Mouse (Mus musculus) lung, adult 2 months (tissue): ENCODE data around the gene Pkn2. TPM values are rescaled to one million over a fixed set of nuclear protein-coding genes. Genes with fewer than 3 reads are reported as not detected.

Experiments
- DNase-seq: peaks from one replicate; pipeline ENCODE4 v3.0.0; 2022
- H3K4me1 ChIP-seq: fragments of 200-500 bp; 2 replicates; pipeline ENCODE4 v1.6.1; 2011; ENCODE audit warnings: low read length; ENCODE audit not compliant: control insufficient read depth, insufficient read depth
- H3K4me3 ChIP-seq: fragments of 200-500 bp; replicated peaks from 2 replicates; pipeline ENCODE3; 2011; ENCODE audit warnings: low read depth, mild to moderate bottlenecking, control low read depth, low read length; ENCODE audit errors: extremely low read depth
- CTCF ChIP-seq: fragments of 200-500 bp; IDR thresholded peaks from 2 replicates; pipeline ENCODE4 v1.5.1; 2011; ENCODE audit warnings: mild to moderate bottlenecking, low read length, control low read depth; ENCODE audit not compliant: insufficient read depth
- POLR2A ChIP-seq: fragments of 200-500 bp; IDR thresholded peaks from 2 replicates; pipeline ENCODE4 v1.6.1; 2011; ENCODE audit warnings: low read depth, mild to moderate bottlenecking, control low read depth, low read length, borderline replicate concordance; ENCODE audit errors: extremely low read depth
- WGBS: fragments of 180-500 bp; shearing (Covaris S2); methylation state at CpG from one replicate; pipeline ENCODE4 v1.1.7; 2018; 5-methylcytosine and 5-hydroxymethylcytosine counted together
- polyA plus RNA-seq: library from polyadenylated mRNA; depleted of rRNA; stranded (reverse); fragments of >200 nt; gene quantifications from 2 replicates; pipeline ENCODE4 v1.2.3, GENCODE M21; 2012; rRNA removed

Gene Pkn2
- polyA plus RNA-seq, 1 experiment: 17.6 TPM

DNA sequence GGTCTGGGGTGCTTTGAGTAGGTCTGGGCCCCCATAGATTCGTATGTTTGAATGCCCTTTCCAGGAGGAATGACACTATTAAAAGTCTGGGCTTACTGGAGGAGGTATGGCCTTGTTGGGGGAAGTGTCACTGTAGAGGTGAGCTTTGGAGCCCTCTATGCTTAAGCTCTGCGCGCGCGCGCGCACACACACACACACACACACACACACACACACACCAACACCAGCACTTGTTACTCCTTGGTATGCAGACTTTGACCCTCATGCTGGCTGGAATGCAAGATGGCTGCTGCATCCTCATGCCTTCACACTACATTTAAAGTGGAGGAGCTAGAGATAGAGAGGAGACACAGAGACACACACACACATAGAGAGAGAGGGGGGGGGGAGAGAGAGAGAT lies 134.1 kb downstream of the Pkn2 start:
- TF ChIP-seq CTCF: no peak
- Histone ChIP-seq H3K4me1 (no peaks in the 10 kb centered on the region), H3K4me3 (no peak overlapping the region)
- no peak for DNase-seq
- 92% methylated on average over 7 of the region's 7 CpGs for WGBS

DNA sequence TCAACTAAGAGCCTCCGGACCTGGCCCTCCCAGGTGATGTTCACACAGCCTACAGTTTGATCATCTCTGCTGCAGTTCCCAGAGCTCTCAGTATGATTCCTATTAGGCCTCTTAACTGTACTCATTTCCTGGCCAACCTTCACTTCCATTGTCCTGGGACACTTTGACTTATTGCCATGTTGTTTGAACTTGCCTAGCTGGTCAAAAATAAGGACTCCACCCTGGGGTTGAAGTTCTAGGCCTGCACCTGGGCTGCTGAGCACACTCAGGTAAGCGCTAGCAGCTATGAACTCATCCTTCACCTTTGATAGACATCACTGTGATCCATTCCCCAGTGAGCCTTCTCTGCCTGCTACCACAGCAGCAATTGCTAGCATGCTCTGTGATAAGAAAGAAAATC lies 136.7 kb downstream of the Pkn2 start:
- DNase-seq: no peak

DNA sequence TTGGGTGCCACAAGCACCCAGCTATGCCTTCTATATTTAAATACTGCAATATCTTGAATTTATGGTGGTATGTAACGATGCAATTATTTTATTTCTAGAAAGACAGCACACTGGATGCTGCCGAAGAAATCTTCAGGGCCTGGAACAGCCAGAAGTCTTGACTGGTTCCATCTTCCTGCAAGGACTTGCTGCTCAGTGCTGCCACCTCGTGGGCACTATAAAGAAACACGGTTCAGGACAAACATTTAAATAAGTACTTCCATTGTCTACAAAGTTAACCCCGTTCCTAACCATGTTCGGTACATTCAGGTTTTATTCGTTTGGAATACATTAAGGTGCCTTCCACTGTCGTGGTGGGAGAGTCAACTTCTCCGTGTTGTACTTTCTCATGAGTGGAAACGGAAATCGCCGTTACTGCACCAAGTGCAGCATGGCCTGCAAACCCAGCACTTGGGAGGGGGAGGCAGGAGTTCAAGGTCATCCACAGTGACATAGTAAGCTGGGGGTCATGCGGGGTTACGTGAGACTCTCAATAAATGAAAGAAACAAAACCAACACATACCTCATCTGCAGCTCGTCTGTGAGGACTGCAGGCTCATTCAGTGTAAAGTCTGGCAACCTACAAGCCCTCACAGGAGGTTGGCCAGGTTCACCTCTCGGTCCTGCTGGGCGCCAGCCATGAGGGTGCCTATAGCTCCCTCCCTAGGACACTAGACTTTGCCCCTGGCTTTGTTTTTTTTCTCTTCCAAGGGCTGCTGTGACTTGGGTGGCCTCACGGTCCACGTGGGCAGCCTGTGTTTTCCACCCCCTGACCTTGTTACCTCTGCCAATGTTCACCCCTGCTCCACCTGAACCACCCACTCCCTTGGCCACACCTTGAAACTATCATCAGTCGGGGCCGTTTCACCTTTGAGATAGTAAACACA lies 137.6 kb downstream of the Pkn2 start:
- no peaks in the 10 kb centered on the region for H3K4me1 ChIP-seq
- WGBS: 58% methylated on average over 21 of the region's 21 CpGs
- TF ChIP-seq CTCF (peak; percentile 84), POLR2A (no peak)
- H3K4me3 ChIP-seq: no peak overlapping the region
- peak; percentile 27 for DNase-seq

More for the DNA sequence above, 136.7 kb downstream of the Pkn2 start:
- Histone ChIP-seq H3K4me3 (no peak overlapping the region), H3K4me1 (no peaks in the 10 kb centered on the region)
- TF ChIP-seq CTCF (no peak), POLR2A (no peak)
- 97% methylated on average over 2 of the region's 2 CpGs for WGBS

Other genes starting within 250 kb of the Pkn2 start
- gene Kyat3, start 181.0 kb downstream of the Pkn2 start, polyA plus RNA-seq: 1.4 and 2.4 TPM in 2 replicates
- 18.0 and 20.7 TPM in 2 replicates for gene Gtf2b, start 117.0 kb downstream of the Pkn2 start, polyA plus RNA-seq